ENCODE assay signal across 8 mouse cellular contexts in the genomic region with DNA sequence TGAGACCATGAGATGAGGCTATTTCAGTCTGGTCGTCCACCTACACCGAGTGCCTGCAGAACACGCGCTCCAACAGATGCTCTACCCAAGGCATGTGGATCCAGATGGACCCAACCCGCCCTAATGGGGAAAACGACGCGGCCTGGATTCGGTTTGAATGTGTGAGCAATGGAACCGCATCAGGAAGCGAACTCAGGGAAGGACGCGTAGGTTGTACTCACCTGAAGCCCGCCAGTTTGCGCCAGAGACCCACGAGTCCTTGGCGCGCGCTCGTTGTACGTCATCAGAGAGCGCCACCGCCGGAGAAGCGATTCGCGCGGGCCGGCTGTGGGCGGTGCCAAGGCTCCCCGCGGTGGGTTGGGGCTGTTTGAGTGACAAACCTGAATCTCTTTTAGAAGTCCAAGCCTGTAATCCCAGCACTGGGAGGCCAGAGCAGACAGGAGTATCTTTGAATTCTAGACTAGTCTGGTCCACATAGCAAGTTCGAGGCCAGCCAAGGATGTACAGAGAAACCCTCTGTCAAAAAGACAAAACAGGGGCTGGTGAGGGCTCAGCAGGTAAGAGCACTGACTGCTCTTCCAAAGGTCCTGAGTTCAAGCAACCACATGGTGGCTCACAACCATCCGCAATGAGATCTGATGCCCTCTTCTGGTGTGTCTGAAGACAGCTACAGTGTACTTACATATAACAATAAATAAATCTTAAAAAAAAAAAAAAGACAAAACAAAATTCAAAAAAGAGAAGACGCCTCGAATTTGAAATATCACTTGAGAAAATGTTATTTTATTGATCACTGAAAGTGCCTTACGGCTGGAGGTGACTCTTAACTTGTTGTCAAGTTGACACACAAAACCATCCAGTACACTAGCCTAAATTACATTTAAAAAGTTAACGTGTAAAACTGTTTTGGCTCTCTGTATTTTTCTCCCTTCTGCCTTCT. TPM values are rescaled to one million over a fixed set of nuclear protein-coding genes. Genes with fewer than 3 reads are reported as not detected.
DNase-seq lines count a peak whose midpoint lies in the region; ATAC-seq and TF ChIP-seq lines count a peak whose summit lies in the region.

A gene (minus strand): TSS at position 279 of the 940 bp plus-strand sequence.

- H3K27me3 ChIP-seq in G1E (ENCODE audit: insufficient read depth, low read length), result no peaks in the 10 kb centered on the region
- no peaks in the 10 kb centered on the region for H3K27me3 ChIP-seq in forebrain, postnatal 0 days (ENCODE audit: insufficient read depth, low read length)
- H3K27me3 ChIP-seq in lung, embryonic 15.5 days, result no peaks in the 10 kb centered on the region

- ATAC-seq in G1E (ENCODE audit: extremely low read depth, insufficient number of reproducible peaks, low FRiP score, poor library complexity, severe bottlenecking), result peak; percentile 41; the same call in 1 of the 2 replicates
- ATAC-seq in forebrain, postnatal 0 days, result peak; percentile 86
- peak; percentile 87 for ATAC-seq in lung, embryonic 15.5 days (ENCODE audit: borderline replicate concordance, extremely low read depth, low FRiP score, low TSS enrichment)

- DNase-seq in G1E (ENCODE audit: low spot score), result peak; percentile 83
- DNase-seq in cerebellum, adult 18-20 months, result peak; percentile 91 to 96
- DNase-seq in forebrain, postnatal 0 days, result peak; percentile 98
- peak; percentile 94 for DNase-seq in heart, postnatal 4 days
- peak; percentile 88 to 90 for DNase-seq in layer of hippocampus, adult 8-10 months (ENCODE audit: low spot score in 2 of 2)
- peak; percentile 83 for DNase-seq in ovary, adult 18-20 months (ENCODE audit: low spot score)
- DNase-seq in thymus, postnatal 0 days (ENCODE audit: low spot score), result peak; percentile 93

- peak within 1 kb of the TSS; percentile 89 for H3K4me3 ChIP-seq in G1E (ENCODE audit: low read depth, low read length)
- H3K4me3 ChIP-seq in forebrain, postnatal 0 days (ENCODE audit: low read depth, low read length), result peak within 1 kb of the TSS; percentile 81
- peak within 1 kb of the TSS; percentile 69 for H3K4me3 ChIP-seq in lung, embryonic 15.5 days

- 9% methylated on average over 38 of the region's 38 CpGs for WGBS in forebrain, postnatal 0 days
- 8% methylated on average over 38 of the region's 38 CpGs for WGBS in lung, embryonic 15.5 days

- peak within 1 kb of the TSS; percentile 47; the same call in 1 of the 2 replicates for H3K27ac ChIP-seq in forebrain, postnatal 0 days (ENCODE audit: low read depth, low read length)
- H3K27ac ChIP-seq in lung, embryonic 15.5 days, result peak within 1 kb of the TSS; percentile 54

- no peak for TF ChIP-seq CTCF in G1E (IDR thresholded peaks at IDR 0.05; ENCODE audit: low read depth, low read length)
- peak; percentile 28; the same call in 1 of the 2 replicates for TF ChIP-seq CTCF in forebrain, postnatal 0 days (IDR thresholded peaks at IDR 0.05; ENCODE audit: low read depth)

- H3K9me3 ChIP-seq in G1E (replicated peaks), result no peaks in the 10 kb centered on the region
- no peaks in the 10 kb centered on the region for H3K9me3 ChIP-seq in forebrain, postnatal 0 days (ENCODE audit: low read length)
- H3K9me3 ChIP-seq in lung, embryonic 15.5 days, result no peaks in the 10 kb centered on the region

- peak within 1 kb of the TSS; percentile 72 for H3K9ac ChIP-seq in forebrain, postnatal 0 days
- peak within 1 kb of the TSS; percentile 74 for H3K9ac ChIP-seq in lung, embryonic 15.5 days

- H3K4me1 ChIP-seq in G1E (ENCODE audit: insufficient read depth, low read depth, low read length), result peaks cover 54% of the 10 kb centered on the region
- peaks cover 4% of the 10 kb centered on the region; the same call in 1 of the 2 replicates for H3K4me1 ChIP-seq in forebrain, postnatal 0 days (ENCODE audit: insufficient read depth)
- peaks cover 13% of the 10 kb centered on the region for H3K4me1 ChIP-seq in lung, embryonic 15.5 days

- H3K4me2 ChIP-seq in forebrain, postnatal 0 days (ENCODE audit: low read depth), result peak within 1 kb of the TSS; percentile 66
- peak within 1 kb of the TSS; percentile 68 for H3K4me2 ChIP-seq in lung, embryonic 15.5 days

- peaks cover 37% of the 10 kb centered on the region for H3K36me3 ChIP-seq in G1E (replicated peaks)
- no peaks in the 10 kb centered on the region for H3K36me3 ChIP-seq in forebrain, postnatal 0 days (ENCODE audit: insufficient read depth)
- no peaks in the 10 kb centered on the region for H3K36me3 ChIP-seq in lung, embryonic 15.5 days

RNA-seq across cellular contexts. Expression of the gene that starts here (rescaled TPM):
- total RNA-seq in G1E (2014; fragmentation: Nextera tagmentation), result 83.4 and 107 TPM in 2 replicates
- 34.4 and 36.2 TPM in 2 replicates for total RNA-seq in G1E (2017)
- 41.3 and 62.8 TPM in 2 replicates for polyA plus RNA-seq in G1E (2012)
- 22.9 and 29.7 TPM in 2 replicates for total RNA-seq in forebrain, postnatal 0 days (2014; rRNA removed)
- 9.8 and 14.2 TPM in 2 replicates for polyA plus RNA-seq in forebrain, postnatal 0 days (2015; fragmentation: Nextera tagmentation; extraction: Ambion mirVana)
- total RNA-seq in heart, postnatal 4 days (2021), result 10 to 100 TPM; 14.3 to 14.5 TPM
- total RNA-seq in layer of hippocampus, adult 8-10 months (2022), result 10 to 100 TPM; 25.8 to 32.2 (median 26.8) TPM
- polyA plus RNA-seq in lung, embryonic 15.5 days (2015; fragmentation: Nextera tagmentation; extraction: Ambion mirVana), result 31.4 and 33.4 TPM in 2 replicates
- polyA plus RNA-seq in thymus, postnatal 0 days (2015; fragmentation: Nextera tagmentation; extraction: Ambion mirVana), result 26.9 and 29.7 TPM in 2 replicates

Comparison
In these comparisons a context has a peak if more than half of its experiments do, and no peak if none do; other contexts are left out.
1. Peak in every context shown above with its lines: DNase-seq, ATAC-seq, H3K4me3 ChIP-seq and H3K27ac ChIP-seq.